Mouse (Mus musculus) forebrain, embryonic 16.5 days (tissue): ENCODE data around the gene Olfr1291-ps1. TPM values are rescaled to one million over a fixed set of nuclear protein-coding genes. Genes with fewer than 3 reads are reported as not detected.

ENCODE experiments used
- ATAC-seq: fragments of 200-750 bp; cut with Nextera tagmentation; 2 replicates; pipeline ENCODE4 v1.8.0; 2017; ENCODE audit warnings: mild to moderate bottlenecking, moderate library complexity
- H3K27ac ChIP-seq: fragments of 300-500 bp; sonication (generic); 2 replicates; pipeline ENCODE4 v1.5.1; 2014; ENCODE audit warnings: low read length, control low read depth
- H3K27me3 ChIP-seq: fragments of 300-500 bp; sonication (generic); replicated peaks from 2 replicates; pipeline ENCODE4 v1.6.1; 2014; ENCODE audit warnings: low read length; ENCODE audit not compliant: control insufficient read depth, insufficient read depth
- H3K36me3 ChIP-seq: fragments of 300-500 bp; sonication (generic); 2 replicates; pipeline ENCODE4 v1.6.1; 2014; ENCODE audit not compliant: control insufficient read depth, insufficient read depth
- H3K4me1 ChIP-seq: fragments of 300-500 bp; sonication (generic); replicated peaks from 2 replicates; pipeline ENCODE4 v1.6.1; 2014; ENCODE audit warnings: low read length; ENCODE audit not compliant: control insufficient read depth, insufficient read depth
- H3K4me2 ChIP-seq: fragments of 300-500 bp; sonication (generic); 2 replicates; pipeline ENCODE4 v1.6.1; 2014; ENCODE audit warnings: mild to moderate bottlenecking, low read length, control low read depth
- H3K4me3 ChIP-seq: fragments of 300-500 bp; sonication (generic); replicated peaks from 2 replicates; pipeline ENCODE4 v1.5.1; 2014; ENCODE audit warnings: mild to moderate bottlenecking, low read length, control low read depth
- H3K9ac ChIP-seq: fragments of 300-500 bp; sonication (generic); replicated peaks from 2 replicates; pipeline ENCODE4 v1.6.1; 2014; ENCODE audit warnings: low read depth, low read length, control low read depth
- H3K9me3 ChIP-seq: fragments of 300-500 bp; sonication (generic); 2 replicates; pipeline ENCODE4 v1.6.1; 2016; ENCODE audit warnings: low read length; ENCODE audit not compliant: control insufficient read depth
- WGBS: fragments of 180-500 bp; shearing (Covaris S2); extraction: QIAGEN DNeasy Blood & Tissue Kit; methylation state at CpG from one replicate; pipeline ENCODE4 v1.1.7; 2014; 5-methylcytosine and 5-hydroxymethylcytosine counted together
- polyA plus RNA-seq: library from polyadenylated mRNA; unstranded; fragments of >200 nt; fragmentation: Nextera tagmentation; extraction: Ambion mirVana; gene quantifications from 2 replicates; pipeline ENCODE4 v1.2.1, GENCODE M21; 2015

Olfr1291-ps1 gene
- polyA plus RNA-seq, result not detected in 2 replicates

- WGBS, result 91% methylated on average over 3 of the region's 3 CpGs
- no peaks in the 10 kb centered on the region for H3K4me1 ChIP-seq
- H3K4me3 ChIP-seq, result no peak within 1 kb of the TSS
- H3K27me3 ChIP-seq, result no peaks in the 10 kb centered on the region
- H3K36me3 ChIP-seq, result no peaks in the 10 kb centered on the region
- ATAC-seq, result no peak
- H3K9me3 ChIP-seq, result no peaks in the 10 kb centered on the region
- no peak within 1 kb of the TSS for H3K4me2 ChIP-seq
- H3K9ac ChIP-seq, result no peak within 1 kb of the TSS
- no peak within 1 kb of the TSS for H3K27ac ChIP-seq
Measured at GRCm38 (mm10) chr2:111496880-111497279, at the start of gene Olfr1291-ps1. Gene Olfr1291-ps1, plus strand, starts transcription at chr2:111497180.

- no peaks in the 10 kb centered on the region for H3K4me1 ChIP-seq
- H3K9me3 ChIP-seq, result no peaks in the 10 kb centered on the region
- no peak within 1 kb of the TSS for H3K4me3 ChIP-seq
- H3K27ac ChIP-seq, result no peak within 1 kb of the TSS
- H3K4me2 ChIP-seq, result no peak within 1 kb of the TSS
- 80% methylated on average over 1 of the region's 1 CpGs for WGBS
- ATAC-seq, result no peak
- no peaks in the 10 kb centered on the region for H3K27me3 ChIP-seq
- H3K36me3 ChIP-seq, result no peaks in the 10 kb centered on the region
- no peak within 1 kb of the TSS for H3K9ac ChIP-seq
Measured at GRCm38 (mm10) chr2:111448842-111449241, 48.1 kb upstream of the Olfr1291-ps1 start, which contains the start of gene Olfr1287. Gene Olfr1287, plus strand, starts transcription at chr2:111449142.

GRCm38 (mm10) chr2:111473801-111474200 is 23.2 kb upstream of the Olfr1291-ps1 start, which contains the start of gene Olfr1288:
Gene Olfr1288, plus strand, starts transcription at chr2:111474101.
- Histone ChIP-seq H3K4me2 (no peak within 1 kb of the TSS), H3K27ac (no peak within 1 kb of the TSS), H3K9ac (no peak within 1 kb of the TSS), H3K4me1 (no peaks in the 10 kb centered on the region), H3K9me3 (no peaks in the 10 kb centered on the region), H3K27me3 (no peaks in the 10 kb centered on the region), H3K36me3 (no peaks in the 10 kb centered on the region), H3K4me3 (no peak within 1 kb of the TSS)
- ATAC-seq, result no peak
- WGBS, result 93% methylated on average over 1 of the region's 1 CpGs

- 82% methylated on average over 1 of the region's 1 CpGs for WGBS
- Histone ChIP-seq H3K27me3 (no peaks in the 10 kb centered on the region), H3K4me2 (no peak within 1 kb of the TSS), H3K9me3 (no peaks in the 10 kb centered on the region), H3K9ac (no peak within 1 kb of the TSS), H3K4me3 (no peak within 1 kb of the TSS), H3K4me1 (no peaks in the 10 kb centered on the region), H3K36me3 (no peaks in the 10 kb centered on the region), H3K27ac (no peak within 1 kb of the TSS)
- ATAC-seq, result no peak
Measured at GRCm38 (mm10) chr2:111480519-111480918, 16.5 kb upstream of the Olfr1291-ps1 start, which contains the start of gene Olfr1289. Gene Olfr1289, plus strand, starts transcription at chr2:111480819.

- Histone ChIP-seq H3K9ac (no peak within 1 kb of the TSS), H3K36me3 (no peaks in the 10 kb centered on the region), H3K4me3 (no peak within 1 kb of the TSS), H3K9me3 (no peaks in the 10 kb centered on the region), H3K4me2 (no peak within 1 kb of the TSS), H3K27me3 (no peaks in the 10 kb centered on the region), H3K27ac (no peak within 1 kb of the TSS), H3K4me1 (no peaks in the 10 kb centered on the region)
- WGBS, result 85% methylated on average over 5 of the region's 5 CpGs
- no peak for ATAC-seq
Measured at GRCm38 (mm10) chr2:111493729-111494128, 3.3 kb upstream of the Olfr1291-ps1 start, which contains the start of gene Olfr1290. Gene Olfr1290, minus strand, starts transcription at chr2:111493829.

- H3K27me3 ChIP-seq, result no peaks in the 10 kb centered on the region
- ATAC-seq, result no peak
- H3K4me1 ChIP-seq, result no peaks in the 10 kb centered on the region
- H3K9me3 ChIP-seq, result no peaks in the 10 kb centered on the region
- H3K9ac ChIP-seq, result no peak overlapping the region
- H3K4me2 ChIP-seq, result no peak overlapping the region
- H3K4me3 ChIP-seq, result no peak overlapping the region
- 90% methylated on average over 10 of the region's 10 CpGs for WGBS
- no peak overlapping the region for H3K27ac ChIP-seq
- H3K36me3 ChIP-seq, result no peaks in the 10 kb centered on the region
Measured at GRCm38 (mm10) chr2:111517451-111517850, 20.5 kb downstream of the Olfr1291-ps1 start.

GRCm38 (mm10) chr2:111524903-111525302 is 27.9 kb downstream of the Olfr1291-ps1 start, which contains the start of gene Olfr1293-ps:
Gene Olfr1293-ps, plus strand, starts transcription at chr2:111525203.
- H3K4me3 ChIP-seq, result no peak within 1 kb of the TSS
- H3K9ac ChIP-seq, result no peak within 1 kb of the TSS
- H3K4me2 ChIP-seq, result no peak within 1 kb of the TSS
- 84% methylated on average over 1 of the region's 1 CpGs for WGBS
- no peaks in the 10 kb centered on the region for H3K27me3 ChIP-seq
- no peaks in the 10 kb centered on the region for H3K4me1 ChIP-seq
- no peaks in the 10 kb centered on the region for H3K36me3 ChIP-seq
- ATAC-seq, result no peak
- H3K27ac ChIP-seq, result no peak within 1 kb of the TSS
- H3K9me3 ChIP-seq, result no peaks in the 10 kb centered on the region

- H3K9me3 ChIP-seq, result no peaks in the 10 kb centered on the region
- H3K27ac ChIP-seq, result no peak within 1 kb of the TSS
- H3K4me2 ChIP-seq, result no peak within 1 kb of the TSS
- H3K9ac ChIP-seq, result no peak within 1 kb of the TSS
- H3K27me3 ChIP-seq, result no peaks in the 10 kb centered on the region
- H3K4me3 ChIP-seq, result no peak within 1 kb of the TSS
- H3K36me3 ChIP-seq, result no peaks in the 10 kb centered on the region
- WGBS, result 47% methylated on average over 1 of the region's 1 CpGs
- no peaks in the 10 kb centered on the region for H3K4me1 ChIP-seq
- ATAC-seq, result no peak
Measured at GRCm38 (mm10) chr2:111540191-111540590, 43.2 kb downstream of the Olfr1291-ps1 start, which contains the start of gene Olfr1294. Gene Olfr1294, minus strand, starts transcription at chr2:111540291.
